Comparison of ENCODE assay signal across 1 mouse cellular context in the genomic region with DNA sequence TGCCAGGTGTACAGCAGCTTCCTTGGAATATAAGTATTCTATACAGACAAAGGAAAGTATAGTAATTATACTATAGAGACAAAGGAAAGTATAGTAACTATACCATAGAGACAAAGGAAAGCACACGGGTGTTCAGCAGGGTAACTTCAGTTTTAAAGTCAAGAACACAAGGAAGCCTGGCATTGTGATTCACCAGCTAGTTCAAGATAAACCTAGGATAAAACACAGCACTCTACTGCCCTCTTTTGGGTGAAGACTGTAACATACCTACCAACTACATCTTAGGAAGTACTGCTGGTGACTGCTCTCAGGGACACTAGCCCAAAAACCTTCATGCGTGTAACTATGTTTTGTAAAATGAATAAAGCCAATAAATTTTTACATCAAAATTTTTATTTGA.
A peak's percentile ranks its signal among the peaks of the same experiment; 100 is the strongest.
TF ChIP-seq lines count a peak whose summit lies in the region.

No protein-coding gene starts in this region.

TF ChIP-seq in MEL, 35 proteins besides CTCF, POLR2A, EP300 and RAD21 (continued from another document):
- TF ChIP-seq MAZ (IDR thresholded peaks at IDR 0.05; ENCODE audit: low read depth, low read length) (no peak), RCOR1 (IDR thresholded peaks at IDR 0.05; ENCODE audit: low read depth, low read length) (no peak), ZNF384 (IDR thresholded peaks at IDR 0.05; ENCODE audit: low read depth, low read length) (no peak), ETS1 (IDR thresholded peaks at IDR 0.05; ENCODE audit: low read depth, low read length) (no peak), SMC3 (IDR thresholded peaks at IDR 0.05; ENCODE audit: low read depth, low read length) (peak; percentile 66), TBP (IDR thresholded peaks at IDR 0.05; ENCODE audit: low read depth, low read length) (no peak), CHD2 (IDR thresholded peaks at IDR 0.05; ENCODE audit: low read length) (no peak), POLR2AphosphoS5 (IDR thresholded peaks at IDR 0.05; ENCODE audit: borderline replicate concordance, low read depth, low read length) (no peak), JUND (IDR thresholded peaks at IDR 0.05; ENCODE audit: low read depth, low read length) (0 out of 2 replicates have a peak, but pooled peaks have one; percentile 40), USF1 (IDR thresholded peaks at IDR 0.05; ENCODE audit: low read depth, low read length) (no peak), MEF2A (IDR thresholded peaks at IDR 0.05; ENCODE audit: extremely low read depth, insufficient replicate concordance, low read depth, low read length, poor library complexity, severe bottlenecking) (no peak), BHLHE40 (IDR thresholded peaks at IDR 0.05; ENCODE audit: borderline replicate concordance, low read depth, low read length) (no peak), ZKSCAN1 (IDR thresholded peaks at IDR 0.05; ENCODE audit: low read depth, low read length) (no peak), ZMIZ1 (IDR thresholded peaks at IDR 0.05; ENCODE audit: low read depth, low read length) (no peak), MXI1 (IDR thresholded peaks at IDR 0.05; ENCODE audit: low read depth, low read length) (no peak), USF2 (IDR thresholded peaks at IDR 0.05; ENCODE audit: borderline replicate concordance in 1 of 2, insufficient read depth in 1 of 2, low read depth in 1 of 2, low read length in 2 of 2) (no peak), ZC3H11A (IDR thresholded peaks at IDR 0.05; ENCODE audit: low read depth, low read length) (peak; percentile 50), SIN3A (IDR thresholded peaks at IDR 0.05; ENCODE audit: low read length) (peak; percentile 39; the same call in 1 of the 2 replicates), HCFC1 (IDR thresholded peaks at IDR 0.05; ENCODE audit: low read depth, low read length) (no peak), TAL1 (IDR thresholded peaks at IDR 0.05; ENCODE audit: low read length) (no peak), POLR2AphosphoS2 (IDR thresholded peaks at IDR 0.05; ENCODE audit: low read length) (no peak), GABPA (IDR thresholded peaks at IDR 0.05; ENCODE audit: low read depth, low read length) (no peak), CHD1 (IDR thresholded peaks at IDR 0.05; ENCODE audit: low read depth, low read length) (no peak)
